Mouse (Mus musculus) liver (tissue): ENCODE measurements around the gene Rft1.

Experiments used
- DNase-seq: peaks from one replicate; pipeline ENCODE4 v3.0.0-alpha.2; 2020; ENCODE audit warnings: mixed read lengths

Gene Rft1

DNA sequence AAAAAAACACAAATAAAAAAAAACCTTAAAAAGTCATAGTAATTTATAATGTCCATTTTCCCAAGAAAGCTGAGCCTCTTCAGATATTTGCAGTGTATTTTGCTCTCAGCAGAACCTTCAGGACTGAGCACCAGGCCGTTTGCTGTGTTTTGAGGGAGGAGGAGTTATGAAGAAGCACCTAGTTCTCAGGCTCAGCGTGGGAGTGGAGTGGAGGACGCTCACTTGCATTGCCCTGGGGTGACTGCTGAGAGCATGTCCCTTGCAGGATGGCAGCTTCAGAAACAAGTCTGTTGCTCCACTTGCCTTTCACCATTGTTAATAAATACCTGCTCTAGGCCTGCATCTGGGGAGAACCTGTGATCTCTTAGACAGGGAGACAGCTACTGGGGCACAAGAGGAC is 81.7 kb downstream of the Rft1 start:
- DNase-seq = no peak

DNA sequence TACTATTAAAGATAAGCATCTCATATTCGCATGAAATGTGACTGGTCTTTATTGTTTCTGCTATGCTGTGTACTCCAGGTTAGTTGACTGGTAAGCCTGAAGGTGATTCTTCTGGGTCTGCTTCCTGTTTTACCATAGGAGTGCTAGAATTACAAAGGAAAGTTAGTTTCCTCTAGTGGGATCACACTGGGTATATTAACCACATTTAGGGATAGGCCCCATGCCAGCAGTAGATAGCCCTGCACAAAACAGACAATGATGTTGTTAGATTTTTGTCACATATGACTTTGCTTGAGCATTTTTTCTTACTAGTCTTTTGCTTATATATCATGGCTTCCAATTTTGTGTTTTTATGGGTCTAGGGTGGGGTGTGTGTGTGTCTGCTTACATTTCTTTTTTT is 82.3 kb downstream of the Rft1 start:
- DNase-seq = no peak
